Mouse (Mus musculus) CH12.LX (cell line): ENCODE data around the gene Dnhd1. TPM values are rescaled to one million over a fixed set of nuclear protein-coding genes. Genes with fewer than 3 reads are reported as not detected.
A peak's percentile ranks its signal among the peaks of the same experiment; 100 is the strongest.

Experiments used
- DNase-seq: peaks from one replicate; pipeline ENCODE4 v3.0.0-alpha.2; 2013; ENCODE audit errors: extremely low read depth
- H3K27ac ChIP-seq: 2 replicates; pipeline ENCODE4 v1.5.1; 2012; ENCODE audit warnings: low read depth, mild to moderate bottlenecking, control low read depth, moderate library complexity; ENCODE audit not compliant: insufficient read depth
- H3K27me3 ChIP-seq: replicated peaks from 2 replicates; pipeline ENCODE3; 2012; ENCODE audit warnings: inconsistent platforms
- H3K36me3 ChIP-seq, 2 experiments: replicated peaks in 1 of 2; 2 replicates each; pipeline versions ENCODE3 to v1.6.1; 2012; ENCODE audit warnings: inconsistent platforms in 1 of 2, low read length in 1 of 2, mild to moderate bottlenecking in 1 of 2, mixed read lengths in 1 of 2, moderate library complexity in 1 of 2; ENCODE audit not compliant: control insufficient read depth in 1 of 2, insufficient read depth in 1 of 2
- H3K4me1 ChIP-seq, 2 experiments: 2 replicates each; pipeline ENCODE4 v1.6.1; 2012; ENCODE audit warnings: inconsistent platforms in 1 of 2, moderate library complexity in 1 of 2; ENCODE audit not compliant: insufficient read depth in 2 of 2, control insufficient read depth in 1 of 2
- H3K4me2 ChIP-seq: 2 replicates; pipeline ENCODE4 v1.6.1; 2012; ENCODE audit warnings: low read depth, mild to moderate bottlenecking, control low read depth; ENCODE audit not compliant: poor library complexity, insufficient read depth, severe bottlenecking
- H3K4me3 ChIP-seq, 3 experiments: fragments of 150-350 bp in 1 of 3; sonication (generic) in 1 of 3; replicated peaks in 1 of 3; 2 replicates each; pipeline versions ENCODE3 to v1.5.1; 2011 to 2012; ENCODE audit warnings: low read depth in 2 of 3, low read length in 2 of 3, mild to moderate bottlenecking in 2 of 3, moderate library complexity in 2 of 3, control low read depth in 1 of 3, improper control_type of control experiment in 1 of 3, inconsistent platforms in 1 of 3, mixed read lengths in 1 of 3; ENCODE audit not compliant: poor library complexity in 1 of 3
- H3K79me2 ChIP-seq: replicated peaks from 2 replicates; pipeline ENCODE4 v1.6.1; 2012; ENCODE audit warnings: mild to moderate bottlenecking, moderate library complexity; ENCODE audit not compliant: control insufficient read depth, poor library complexity, insufficient read depth, severe bottlenecking; ENCODE audit errors: extremely low read depth
- H3K9ac ChIP-seq: 2 replicates; pipeline ENCODE4 v1.6.1; 2012; ENCODE audit warnings: low read depth, mild to moderate bottlenecking, control low read depth, moderate library complexity; ENCODE audit not compliant: insufficient read depth
- H3K9me3 ChIP-seq: replicated peaks from 2 replicates; pipeline ENCODE3; 2012; ENCODE audit warnings: low read length, inconsistent platforms, mixed read lengths
- CHD1 ChIP-seq: IDR thresholded peaks from 2 replicates; pipeline ENCODE4 v1.6.1; 2012; ENCODE audit warnings: low read depth, low read length, improper control_type of control experiment, inconsistent platforms
- CHD2 ChIP-seq: IDR thresholded peaks from 2 replicates; pipeline ENCODE4 v1.6.1; 2011; ENCODE audit warnings: low read length, improper control_type of control experiment
- ELF1 ChIP-seq: IDR thresholded peaks from 2 replicates; pipeline ENCODE4 v1.6.1; 2014; ENCODE audit warnings: low read depth, mild to moderate bottlenecking, inconsistent platforms, low read length, improper control_type of control experiment
- EP300 ChIP-seq: IDR thresholded peaks from 2 replicates; pipeline ENCODE4 v1.6.1; 2011; ENCODE audit warnings: low read length, improper control_type of control experiment
- GABPA ChIP-seq: IDR thresholded peaks from 2 replicates; pipeline ENCODE4 v1.6.1; 2012; ENCODE audit warnings: low read depth, low read length, improper control_type of control experiment, inconsistent platforms; ENCODE audit not compliant: insufficient replicate concordance
- IRF4 ChIP-seq: IDR thresholded peaks from 2 replicates; pipeline ENCODE4 v1.6.1; 2014; ENCODE audit warnings: low read depth, mild to moderate bottlenecking, inconsistent platforms, low read length, improper control_type of control experiment
- JUN ChIP-seq: IDR thresholded peaks from 2 replicates; pipeline ENCODE4 v1.6.1; 2011; ENCODE audit warnings: low read depth, mild to moderate bottlenecking, low read length, improper control_type of control experiment, moderate library complexity; ENCODE audit not compliant: insufficient read depth
- MEF2A ChIP-seq: IDR thresholded peaks from 2 replicates; pipeline ENCODE4 v1.6.1; 2014; ENCODE audit warnings: low read depth, mild to moderate bottlenecking, inconsistent platforms, low read length, improper control_type of control experiment, borderline replicate concordance
- MXI1 ChIP-seq: IDR thresholded peaks from 2 replicates; pipeline ENCODE4 v1.6.1; 2011; ENCODE audit warnings: mild to moderate bottlenecking, low read depth, low read length, improper control_type of control experiment
- NELFE ChIP-seq: IDR thresholded peaks from 2 replicates; pipeline ENCODE4 v1.6.1; 2011; ENCODE audit warnings: low read depth, low read length, improper control_type of control experiment
- NRF1 ChIP-seq: IDR thresholded peaks from 2 replicates; pipeline ENCODE4 v1.6.1; 2014; ENCODE audit warnings: low read depth, mild to moderate bottlenecking, inconsistent platforms, low read length, improper control_type of control experiment, moderate library complexity
- POLR2A ChIP-seq: IDR thresholded peaks from 2 replicates; pipeline ENCODE4 v1.6.1; 2011; ENCODE audit warnings: low read depth, mild to moderate bottlenecking, improper control_type of control experiment, low read length
- POLR2AphosphoS2 ChIP-seq: IDR thresholded peaks from 2 replicates; pipeline ENCODE4 v1.6.1; 2011; ENCODE audit warnings: low read depth, low read length, improper control_type of control experiment
- RAD21 ChIP-seq: IDR thresholded peaks from 2 replicates; pipeline ENCODE4 v1.6.1; 2011; ENCODE audit warnings: low read depth, mild to moderate bottlenecking, low read length, improper control_type of control experiment, moderate library complexity
- RCOR1 ChIP-seq: conservative IDR thresholded peaks from 2 replicates; pipeline ENCODE4 v1.6.1; 2012; ENCODE audit warnings: low read depth, mild to moderate bottlenecking, inconsistent platforms, low read length, improper control_type of control experiment
- SIN3A ChIP-seq: IDR thresholded peaks from 2 replicates; pipeline ENCODE4 v1.6.1; 2012; ENCODE audit warnings: low read length, improper control_type of control experiment, inconsistent platforms
- UBTF ChIP-seq: IDR thresholded peaks from 2 replicates; pipeline ENCODE4 v1.6.1; 2012; ENCODE audit warnings: low read depth, mild to moderate bottlenecking, inconsistent platforms, low read length, improper control_type of control experiment, moderate library complexity
- USF2 ChIP-seq: conservative IDR thresholded peaks from 2 replicates; pipeline ENCODE4 v1.6.1; 2011; ENCODE audit warnings: low read depth, low read length, improper control_type of control experiment
- ZKSCAN1 ChIP-seq: IDR thresholded peaks from 2 replicates; pipeline ENCODE4 v1.6.1; 2012; ENCODE audit warnings: low read depth, inconsistent platforms, low read length, improper control_type of control experiment, borderline replicate concordance
- ZMIZ1 ChIP-seq: IDR thresholded peaks from 2 replicates; pipeline ENCODE4 v1.6.1; 2012; ENCODE audit warnings: low read depth, mild to moderate bottlenecking, inconsistent platforms, low read length, improper control_type of control experiment
- ZNF384 ChIP-seq: IDR thresholded peaks from 2 replicates; pipeline ENCODE4 v1.6.1; 2012; ENCODE audit warnings: low read depth, low read length, improper control_type of control experiment, inconsistent platforms
- dilution Hi-C: fragments of 300-500 bp; cut with MboI; formaldehyde crosslinking; loops from 2 replicates; pipeline ENCODE4 v1.14.3; 2020; ENCODE audit warnings: low sequenced_read_pairs; ENCODE audit not compliant: extremely low pct_unique_long_range_greater_than_20kb, extremely low pct_ligation_motif_present
- in situ Hi-C: fragments of 300-500 bp; cut with MboI; formaldehyde crosslinking; loops from 3 replicates; pipeline ENCODE4 v1.14.3; 2019; ENCODE audit warnings: low sequenced_read_pairs, low pct_ligation_motif_present, low pct_unique_long_range_greater_than_20kb, mixed read lengths
- polyA plus RNA-seq: library from polyadenylated mRNA; unstranded; fragments of >175 nt; gene quantifications from 2 replicates; pipeline ENCODE4 v1.2.1, GENCODE M21; 2012; ENCODE audit warnings: low read depth; ENCODE audit not compliant: insufficient read length
- total RNA-seq, 2 experiments: library from RNA; depleted of rRNA; stranded (reverse); fragments of 300-350 nt in 1 of 2; fragments of >200 nt in 1 of 2; gene quantifications; 2 replicates each; pipeline ENCODE4 v1.2.3; 2012 to 2014

Dnhd1 gene
- total and polyA plus RNA-seq, 3 experiments: 0.08 to 0.41 (median 0.23) TPM

GRCm38 (mm10) chr7:105743926-105744590 lies 93.4 kb downstream of the Dnhd1 start, which contains the start of gene Taf10 (continued):
- TF ChIP-seq GABPA (no peak), JUN (no peak), USF2 (no peak), CHD2 (no peak), MXI1 (peak; percentile 86; the same call in 1 of the 2 replicates), IRF4 (0 out of 2 replicates have a peak, but pooled peaks have one; percentile 18), NELFE (peak; percentile 85), CHD1 (no peak), MEF2A (peak; percentile 58; the same call in 1 of the 2 replicates), SIN3A (peak; percentile 94), POLR2A (peak; percentile 83), ELF1 (peak; percentile 96), ZKSCAN1 (no peak), RCOR1 (0 out of 2 replicates have a peak, but pooled peaks have one; percentile 19), ZNF384 (no peak), POLR2AphosphoS2 (peak; percentile 78; the same call in 1 of the 2 replicates), EP300 (no peak), UBTF (peak; percentile 77; the same call in 1 of the 2 replicates)

GRCm38 (mm10) chr7:105747776-105748175 lies 97.1 kb downstream of the Dnhd1 start:
- no peak for DNase-seq
- H3K79me2 ChIP-seq: peaks cover 10% of the 10 kb centered on the region; the same call in 1 of the 2 replicates
- no peak overlapping the region for H3K27ac ChIP-seq
- H3K9me3 ChIP-seq: no peaks in the 10 kb centered on the region
- H3K9ac ChIP-seq: no peak overlapping the region
- no peak overlapping the region for H3K4me3 ChIP-seq
- dilution Hi-C loops: no loop called here
- TF ChIP-seq EP300 (no peak), IRF4 (no peak), ELF1 (no peak), RAD21 (no peak), POLR2AphosphoS2 (no peak), ZMIZ1 (no peak), NRF1 (no peak), CHD2 (no peak)
- in situ Hi-C loops: no loop called here
- no peaks in the 10 kb centered on the region for H3K27me3 ChIP-seq
- peaks cover 33 to 57% of the 10 kb centered on the region in 2 experiments for H3K36me3 ChIP-seq
- peaks cover 0 to 28% of the 10 kb centered on the region in 2 experiments; a peak in 3 of 4 replicates for H3K4me1 ChIP-seq
- no peak overlapping the region for H3K4me2 ChIP-seq
